Mouse (Mus musculus): ENCODE results near the gene Gm49380. TPM values are rescaled to one million over a fixed set of nuclear protein-coding genes. Genes with fewer than 3 reads are reported as not detected.
A peak's percentile ranks its signal among the peaks of the same experiment; 100 is the strongest.

Gm49380 gene
- polyA plus RNA-seq, 1 experiment from 2014 or later = 0.29 TPM

DNA sequence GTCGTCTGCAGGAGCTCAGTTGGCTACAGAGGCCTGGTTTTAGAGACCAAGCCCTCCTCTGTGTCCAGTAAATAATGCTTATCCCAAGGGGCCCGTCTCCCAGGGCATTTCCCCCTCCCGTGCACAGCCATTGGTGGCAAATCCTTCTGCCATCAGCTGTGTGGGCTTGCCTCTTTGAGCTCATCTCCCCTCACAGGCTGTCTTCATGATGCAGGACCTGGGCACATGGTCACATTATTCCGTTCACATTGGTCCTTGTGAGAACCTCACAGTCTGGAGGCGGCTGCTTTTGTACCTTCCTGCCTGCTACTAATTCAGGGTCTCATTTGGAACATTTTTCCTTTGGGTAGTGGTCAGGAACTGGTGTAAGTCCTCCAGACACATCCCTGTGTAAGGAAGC lies 28.7 kb upstream of the Gm49380 start:
- Histone ChIP-seq H3K36me3 (ENCODE audit: insufficient read depth, low read length) (peaks cover 20% of the 10 kb centered on the region), H3K9ac (replicated peaks; ENCODE audit: low read depth) (no peak overlapping the region), H3K4me3 (ENCODE audit: low read depth, low read length) (no peak overlapping the region), H3K27ac (ENCODE audit: low read length) (no peak overlapping the region), H3K27me3 (replicated peaks; ENCODE audit: insufficient read depth, low read length) (no peaks in the 10 kb centered on the region), H3K4me2 (replicated peaks; ENCODE audit: low read depth, low read length) (no peak overlapping the region), H3K9me3 (ENCODE audit: low read length) (no peaks in the 10 kb centered on the region), H3K4me1 (ENCODE audit: insufficient read depth, low read depth, low read length) (no peaks in the 10 kb centered on the region)
- TF ChIP-seq CTCF (IDR thresholded peaks at IDR 0.05) (no peak), EP300 (IDR thresholded peaks at IDR 0.05) (no peak)
- DNase-seq (ENCODE audit: low spot score) = no peak
- 62% methylated on average over 5 of the region's 5 CpGs for WGBS
- no peak for ATAC-seq

- Histone ChIP-seq H3K9me3 (ENCODE audit: low read length) (no peaks in the 10 kb centered on the region), H3K27me3 (replicated peaks; ENCODE audit: insufficient read depth, low read length) (0 out of 2 replicates have a peak, but pooled peaks cover 4% of the 10 kb centered on the region), H3K4me1 (ENCODE audit: insufficient read depth, low read depth, low read length) (peaks cover 4% of the 10 kb centered on the region; the same call in 1 of the 2 replicates), H3K9ac (replicated peaks; ENCODE audit: low read depth) (no peak overlapping the region), H3K36me3 (ENCODE audit: insufficient read depth, low read length) (peaks cover 20% of the 10 kb centered on the region), H3K27ac (ENCODE audit: low read length) (no peak overlapping the region), H3K4me2 (replicated peaks; ENCODE audit: low read depth, low read length) (no peak overlapping the region), H3K4me3 (ENCODE audit: low read depth, low read length) (no peak overlapping the region)
- 41% methylated on average over 4 of the region's 4 CpGs for WGBS
- ATAC-seq (no peak), DNase-seq (ENCODE audit: low spot score) (no peak)
- TF ChIP-seq CTCF (IDR thresholded peaks at IDR 0.05) (no peak), EP300 (IDR thresholded peaks at IDR 0.05) (no peak)
Measured at GRCm38 (mm10) chr9:44137846-44138245, 24.5 kb upstream of the Gm49380 start.

GRCm38 (mm10) chr9:44135731-44136411 lies 22.6 kb upstream of the Gm49380 start:
- Histone ChIP-seq H3K36me3 (ENCODE audit: insufficient read depth, low read length) (peaks cover 15% of the 10 kb centered on the region), H3K4me1 (ENCODE audit: insufficient read depth, low read depth, low read length) (peaks cover 4% of the 10 kb centered on the region; the same call in 1 of the 2 replicates), H3K9me3 (ENCODE audit: low read length) (no peaks in the 10 kb centered on the region), H3K27ac (ENCODE audit: low read length) (peak overlapping the region; percentile 89), H3K27me3 (replicated peaks; ENCODE audit: insufficient read depth, low read length) (0 out of 2 replicates have a peak, but pooled peaks cover 4% of the 10 kb centered on the region), H3K4me3 (ENCODE audit: low read depth, low read length) (peak overlapping the region; percentile 68), H3K4me2 (replicated peaks; ENCODE audit: low read depth, low read length) (peak overlapping the region; percentile 86), H3K9ac (replicated peaks; ENCODE audit: low read depth) (peak overlapping the region; percentile 75)
- no peak for TF ChIP-seq CTCF (IDR thresholded peaks at IDR 0.05)
- DNase-seq (ENCODE audit: low spot score) (peak; percentile 49), ATAC-seq (peak; percentile 11)
- WGBS = 22% methylated on average over 7 of the region's 7 CpGs

DNA sequence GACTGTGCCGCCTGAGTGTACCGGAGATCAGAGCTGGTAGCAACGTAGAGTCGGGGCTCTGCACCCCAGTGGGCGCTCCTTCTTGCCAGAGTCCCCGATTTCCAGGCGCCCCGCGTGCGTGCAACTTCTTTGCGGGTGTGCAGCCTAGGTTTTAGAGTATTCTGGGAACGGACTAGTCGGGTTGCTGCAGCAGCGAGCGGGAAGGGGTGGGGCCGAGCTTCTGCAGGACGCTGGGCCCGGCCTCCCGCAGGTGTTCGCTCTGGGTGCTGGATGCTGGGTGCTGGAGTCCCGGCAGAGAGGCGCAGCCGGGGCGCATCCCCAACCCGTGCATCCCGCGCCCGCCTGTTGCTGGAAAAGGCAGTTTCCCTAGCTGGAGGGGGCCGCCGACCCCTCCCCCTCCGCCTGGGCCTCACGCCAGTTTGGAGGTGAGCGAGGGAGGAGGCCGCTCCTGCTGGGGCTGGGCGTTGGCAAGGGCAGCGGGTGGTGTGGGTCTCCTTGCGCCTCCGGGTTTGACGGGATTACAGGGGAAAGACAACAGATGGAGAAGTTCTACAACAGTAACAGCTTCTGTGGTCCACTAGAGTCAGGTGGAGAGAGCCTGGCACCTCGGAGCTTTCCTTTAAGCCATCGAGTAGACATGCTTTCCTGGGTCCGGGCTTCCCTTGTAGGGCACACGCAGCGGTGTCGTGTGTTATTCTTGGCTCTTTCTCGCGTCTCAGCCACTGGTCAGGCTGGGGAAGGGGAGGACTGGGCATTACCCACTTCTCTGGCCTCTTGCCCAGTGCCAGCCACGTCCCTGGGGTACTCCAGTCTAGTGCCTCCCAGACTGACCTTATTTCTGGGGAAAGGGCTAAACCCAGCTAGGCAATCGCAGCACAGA lies 21.8 kb upstream of the Gm49380 start:
- DNase-seq (ENCODE audit: low spot score) (peak; percentile 34), ATAC-seq (no peak)
- Histone ChIP-seq H3K4me2 (replicated peaks; ENCODE audit: low read depth, low read length) (peak overlapping the region; percentile 86), H3K36me3 (ENCODE audit: insufficient read depth, low read length) (peaks cover 10% of the 10 kb centered on the region), H3K4me1 (ENCODE audit: insufficient read depth, low read depth, low read length) (peaks cover 4% of the 10 kb centered on the region; the same call in 1 of the 2 replicates), H3K4me3 (ENCODE audit: low read depth, low read length) (peak overlapping the region; percentile 68), H3K9ac (replicated peaks; ENCODE audit: low read depth) (peak overlapping the region; percentile 75), H3K27me3 (replicated peaks; ENCODE audit: insufficient read depth, low read length) (0 out of 2 replicates have a peak, but pooled peaks cover 4% of the 10 kb centered on the region), H3K9me3 (ENCODE audit: low read length) (no peaks in the 10 kb centered on the region), H3K27ac (ENCODE audit: low read length) (peak overlapping the region; percentile 89)
- 2% methylated on average over 47 of the region's 49 CpGs for WGBS
- TF ChIP-seq EP300 (IDR thresholded peaks at IDR 0.05) (no peak), CTCF (IDR thresholded peaks at IDR 0.05) (no peak)

GRCm38 (mm10) chr9:44134101-44134850 lies 21.0 kb upstream of the Gm49380 start, which contains the start of gene Mcam:
TSS of gene Mcam (plus strand) at chr9:44134469.
- Histone ChIP-seq H3K36me3 (ENCODE audit: insufficient read depth, low read length) (peaks cover 7% of the 10 kb centered on the region; the same call in 1 of the 2 replicates), H3K9me3 (ENCODE audit: low read length) (no peaks in the 10 kb centered on the region), H3K4me2 (replicated peaks; ENCODE audit: low read depth, low read length) (peak within 1 kb of the TSS; percentile 86), H3K27ac (ENCODE audit: low read length) (peak within 1 kb of the TSS; percentile 89), H3K9ac (replicated peaks; ENCODE audit: low read depth) (peak within 1 kb of the TSS; percentile 75), H3K4me3 (ENCODE audit: low read depth, low read length) (peak within 1 kb of the TSS; percentile 68), H3K27me3 (replicated peaks; ENCODE audit: insufficient read depth, low read length) (0 out of 2 replicates have a peak, but pooled peaks cover 4% of the 10 kb centered on the region), H3K4me1 (ENCODE audit: insufficient read depth, low read depth, low read length) (peaks cover 9% of the 10 kb centered on the region; the same call in 1 of the 2 replicates)
- no peak for TF ChIP-seq CTCF (IDR thresholded peaks at IDR 0.05)
- no peak for TF ChIP-seq EP300 (IDR thresholded peaks at IDR 0.05)
- peak; percentile 60 for DNase-seq (ENCODE audit: low spot score)
- peak; percentile 16 for ATAC-seq
- WGBS = under 1% methylated on average over 30 of the region's 55 CpGs

Measured in lung, postnatal 0 days (tissue).